9 mouse cellular contexts compared by ENCODE assay signal in genomic region chr19:36129213-36129612, GRCm38 (mm10). TPM values are rescaled to one million over a fixed set of nuclear protein-coding genes. Genes with fewer than 3 reads are reported as not detected.
DNase-seq lines count a peak whose midpoint lies in the region; ATAC-seq and TF ChIP-seq lines count a peak whose summit lies in the region.
"Had no signal": no experiment of that assay in that cellular context is flagged by ENCODE, and none has a peak within 500 bp of the region (broad histone marks: within the 10 kb centered on the region; RNA-seq: fewer than 3 reads in every experiment).

No protein-coding gene starts in this region.

- DNase-seq in intestine, embryonic 14.5 days (ENCODE audit: low spot score): peak; percentile 58
- peak; percentile 39 for DNase-seq in kidney, postnatal 14 days
- peak; percentile 16 for DNase-seq in skeletal muscle tissue, adult 2 months (ENCODE audit: low read depth, low spot score)
- DNase-seq in cerebellum, postnatal 14 days: no peak
- no peak for DNase-seq in layer of hippocampus, postnatal 25 days (ENCODE audit: extremely low spot score in 1 of 2, low spot score in 1 of 2)
- DNase-seq in spleen, adult 12 weeks (ENCODE audit: low spot score): no peak

- H3K4me1 ChIP-seq in intestine, embryonic 14.5 days (replicated peaks; ENCODE audit: control insufficient read depth, insufficient read depth, low read length): no peaks in the 10 kb centered on the region; the same call in 1 of the 2 replicates
- no peaks in the 10 kb centered on the region for H3K4me1 ChIP-seq in intestine, embryonic 16.5 days (ENCODE audit: control insufficient read depth, insufficient read depth, low read length)
- peaks cover 3% of the 10 kb centered on the region; the same call in 1 of the 2 replicates for H3K4me1 ChIP-seq in embryonic fibroblast, embryonic 13.5 days (ENCODE audit: control insufficient read depth, insufficient read depth, low read length)
- H3K4me1 ChIP-seq: midbrain, embryonic 12.5 days had no signal

- no peak overlapping the region for H3K27ac ChIP-seq in intestine, embryonic 14.5 days (ENCODE audit: low read depth)
- H3K27ac ChIP-seq in intestine, embryonic 16.5 days (ENCODE audit: low read length): no peak overlapping the region
- peak overlapping the region; percentile 93 for H3K27ac ChIP-seq in embryonic fibroblast, embryonic 13.5 days (ENCODE audit: insufficient read depth, low read length)
- H3K27ac ChIP-seq: midbrain, embryonic 12.5 days had no signal

- no peaks in the 10 kb centered on the region for H3K9me3 ChIP-seq in intestine, embryonic 14.5 days (ENCODE audit: control insufficient read depth, low read length)
- no peaks in the 10 kb centered on the region for H3K9me3 ChIP-seq in intestine, embryonic 16.5 days (ENCODE audit: control insufficient read depth, low read length)
- H3K9me3 ChIP-seq: midbrain, embryonic 12.5 days had no signal

- H3K9ac ChIP-seq in intestine, embryonic 14.5 days (ENCODE audit: low read length): no peak overlapping the region
- no peak overlapping the region for H3K9ac ChIP-seq in intestine, embryonic 16.5 days (ENCODE audit: low read depth, low read length)
- H3K9ac ChIP-seq: midbrain, embryonic 12.5 days had no signal

- no peak for TF ChIP-seq CTCF in embryonic fibroblast, embryonic 13.5 days (IDR thresholded peaks at IDR 0.05; ENCODE audit: borderline replicate concordance, insufficient read depth, low read length)

- WGBS in intestine, embryonic 14.5 days: 18% methylated on average over 9 of the region's 9 CpGs
- 22% methylated on average over 9 of the region's 9 CpGs for WGBS in intestine, embryonic 16.5 days

- H3K27me3 ChIP-seq in intestine, embryonic 14.5 days (replicated peaks; ENCODE audit: control insufficient read depth, insufficient read depth, low read length): no peaks in the 10 kb centered on the region
- no peaks in the 10 kb centered on the region for H3K27me3 ChIP-seq in intestine, embryonic 16.5 days (replicated peaks; ENCODE audit: control insufficient read depth, insufficient read depth, low read length)
- H3K27me3 ChIP-seq: midbrain, embryonic 12.5 days had no signal

- no peak for TF ChIP-seq POLR2A in embryonic fibroblast, embryonic 13.5 days (IDR thresholded peaks at IDR 0.05; ENCODE audit: low read depth, low read length)

- H3K36me3 ChIP-seq in intestine, embryonic 14.5 days (ENCODE audit: control insufficient read depth, insufficient read depth, low read length): no peaks in the 10 kb centered on the region
- no peaks in the 10 kb centered on the region for H3K36me3 ChIP-seq in intestine, embryonic 16.5 days (ENCODE audit: control insufficient read depth, insufficient read depth, low read length)
- H3K36me3 ChIP-seq: midbrain, embryonic 12.5 days had no signal

- ATAC-seq in intestine, embryonic 14.5 days (replicated peaks; ENCODE audit: low FRiP score, low TSS enrichment, low read depth): no peak
- ATAC-seq in intestine, embryonic 16.5 days: no peak

- H3K4me2 ChIP-seq in intestine, embryonic 14.5 days (ENCODE audit: low read length): peak overlapping the region; percentile 45
- no peak overlapping the region; the same call in 1 of the 2 replicates for H3K4me2 ChIP-seq in intestine, embryonic 16.5 days (ENCODE audit: low read depth, low read length)
- H3K4me2 ChIP-seq: midbrain, embryonic 12.5 days had no signal

- 0 out of 2 replicates have a peak overlapping the region, but pooled peaks have one; percentile 3 for H3K4me3 ChIP-seq in intestine, embryonic 14.5 days (ENCODE audit: low read depth, low read length)
- H3K4me3 ChIP-seq in intestine, embryonic 16.5 days (ENCODE audit: low read length): no peak overlapping the region
- no peak overlapping the region for H3K4me3 ChIP-seq in embryonic fibroblast, embryonic 13.5 days (ENCODE audit: insufficient read depth, low read length)
- H3K4me3 ChIP-seq: midbrain, embryonic 12.5 days had no signal

RNA-seq across cellular contexts. Expression of gene Ankrd1, which starts 9.3 kb away (rescaled TPM):
- polyA plus RNA-seq in intestine, embryonic 14.5 days (2014; fragmentation: Nextera tagmentation; extraction: Ambion mirVana): 0.26 TPM in 1 of 2 replicates, not detected in the other
- polyA plus RNA-seq in intestine, embryonic 16.5 days (2015; fragmentation: Nextera tagmentation; extraction: Ambion mirVana): 0.09 and 0.22 TPM in 2 replicates
- polyA plus RNA-seq in embryonic fibroblast, embryonic 13.5 days (2011; ENCODE audit: insufficient read length, low read depth, missing spikeins): 30.6 and 110 TPM in 2 replicates
- total RNA-seq in layer of hippocampus, postnatal 25 days (2021): not detected

RNA-seq across cellular contexts. Expression of gene Rpp30, which starts 45.7 kb away (rescaled TPM):
- polyA plus RNA-seq in intestine, embryonic 14.5 days (2014; fragmentation: Nextera tagmentation; extraction: Ambion mirVana): 72.2 and 72.9 TPM in 2 replicates
- 51.8 and 57.5 TPM in 2 replicates for polyA plus RNA-seq in intestine, embryonic 16.5 days (2015; fragmentation: Nextera tagmentation; extraction: Ambion mirVana)
- polyA plus RNA-seq in embryonic fibroblast, embryonic 13.5 days (2011; ENCODE audit: insufficient read length, low read depth, missing spikeins): 23.8 and 29.5 TPM in 2 replicates
- 10 to 100 TPM; 16.8 to 21.5 TPM for total RNA-seq in layer of hippocampus, postnatal 25 days (2021)

Comparison
In these comparisons a context has a peak if more than half of its experiments do, and no peak if none do; other contexts are left out.
1. DNase-seq: peak in intestine, embryonic 14.5 days (single experiment), kidney, postnatal 14 days (single experiment) and skeletal muscle tissue, adult 2 months (single experiment); none in cerebellum, postnatal 14 days (0 of 2), layer of hippocampus, postnatal 25 days (0 of 2) and spleen, adult 12 weeks (single experiment).
2. RNA of gene Ankrd1, which starts 9.3 kb away (polyA plus RNA-seq): 30.6 to 110 TPM in embryonic fibroblast, embryonic 13.5 days; 0.09 to 0.22 TPM in intestine, embryonic 16.5 days and 0.26 TPM in intestine, embryonic 14.5 days; every median in the first group is over 10 times any median in the second.